Mouse (Mus musculus) neutrophil, adult 59 days (primary cell): ENCODE measurements around the gene Ube2l3. TPM values are rescaled to one million over a fixed set of nuclear protein-coding genes. Genes with fewer than 3 reads are reported as not detected.

Experiments used
- total RNA-seq, 2 experiments: library from RNA; stranded (reverse); gene quantifications; 1 replicate in 1 of 2; 2 replicates in 1 of 2; pipeline ENCODE4 v1.2.4; 2023

Gene Ube2l3
- total RNA-seq: 100 to 1,000 TPM; 135 to 163 TPM

DNA sequence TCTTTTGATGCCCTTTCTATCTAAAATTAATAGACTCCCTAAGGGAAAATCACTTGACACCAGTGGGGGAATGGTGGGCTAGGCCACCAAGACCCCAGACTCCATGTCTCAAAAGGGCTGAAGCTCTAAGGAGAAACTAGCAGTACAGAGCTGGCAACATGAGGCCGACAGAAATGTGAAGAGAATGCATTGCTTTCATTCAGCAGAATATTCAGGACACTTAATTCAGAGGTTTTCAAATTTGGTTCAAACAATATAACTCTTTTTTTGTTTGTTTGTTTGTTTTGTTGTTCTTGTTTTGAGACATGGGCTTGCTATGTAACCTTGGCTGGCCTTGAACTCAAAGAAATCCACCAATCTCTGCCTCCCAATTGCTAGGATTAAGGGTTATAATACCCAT, at the start of gene Ube2l3:
Ube2l3 (minus strand) TSS at position 101 of the 400 bp plus-strand sequence.

GRCm38 (mm10) chr16:17232794-17233701, 30.6 kb upstream of the Ube2l3 start, which contains the start of gene Hic2:
Gene Hic2, plus strand, starts transcription at chr16:17233572.

DNA sequence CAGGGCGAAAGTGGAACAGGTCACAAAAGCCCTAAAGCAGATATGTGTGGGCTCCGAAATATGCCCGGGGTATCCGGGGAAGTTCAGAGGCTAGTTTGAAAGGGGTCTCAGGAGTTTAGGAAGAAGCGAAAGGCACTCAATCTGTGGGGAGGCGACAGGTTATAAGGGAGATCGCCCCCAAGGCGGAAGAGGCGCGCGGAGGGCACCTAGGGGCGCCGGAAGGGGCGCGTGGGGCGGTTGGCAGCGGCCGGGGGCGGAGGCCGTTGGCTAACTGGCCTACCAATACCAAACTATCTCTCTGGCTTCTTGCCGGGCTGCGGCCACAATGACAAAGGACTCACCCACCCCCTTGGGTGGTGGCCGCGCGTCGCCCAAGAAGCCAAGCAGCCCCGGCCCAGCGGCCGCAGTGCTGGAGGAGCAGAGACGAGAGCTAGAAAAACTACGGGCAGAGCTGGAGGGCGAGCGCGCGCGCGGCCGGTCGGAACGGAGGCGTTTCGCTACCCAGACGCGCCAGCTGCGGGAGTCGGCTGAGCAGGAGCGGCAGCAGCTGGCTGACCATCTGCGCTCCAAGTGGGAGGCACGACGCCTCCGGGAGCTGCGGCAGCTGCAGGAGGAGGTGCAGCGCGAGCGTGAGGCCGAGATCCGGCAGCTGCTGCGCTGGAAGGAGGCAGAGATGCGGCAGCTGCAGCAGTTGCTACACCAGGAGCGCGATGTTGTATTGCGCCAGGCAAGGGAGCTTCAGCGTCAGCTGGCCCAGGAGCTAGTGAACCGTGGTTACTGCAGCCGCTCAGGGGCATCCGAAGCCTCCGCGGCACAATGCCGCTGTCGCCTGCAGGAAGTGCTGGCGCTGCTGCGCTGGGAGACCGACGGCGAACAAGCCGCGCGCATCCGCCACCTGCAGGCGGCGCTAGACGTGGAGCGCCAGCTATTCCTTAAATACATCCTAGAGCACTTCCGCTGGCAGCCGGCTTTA, 6.2 kb upstream of the Ube2l3 start, which contains the start of gene Rimbp3:
Rimbp3 (plus strand) TSS at position 215 of the 973 bp plus-strand sequence.

DNA sequence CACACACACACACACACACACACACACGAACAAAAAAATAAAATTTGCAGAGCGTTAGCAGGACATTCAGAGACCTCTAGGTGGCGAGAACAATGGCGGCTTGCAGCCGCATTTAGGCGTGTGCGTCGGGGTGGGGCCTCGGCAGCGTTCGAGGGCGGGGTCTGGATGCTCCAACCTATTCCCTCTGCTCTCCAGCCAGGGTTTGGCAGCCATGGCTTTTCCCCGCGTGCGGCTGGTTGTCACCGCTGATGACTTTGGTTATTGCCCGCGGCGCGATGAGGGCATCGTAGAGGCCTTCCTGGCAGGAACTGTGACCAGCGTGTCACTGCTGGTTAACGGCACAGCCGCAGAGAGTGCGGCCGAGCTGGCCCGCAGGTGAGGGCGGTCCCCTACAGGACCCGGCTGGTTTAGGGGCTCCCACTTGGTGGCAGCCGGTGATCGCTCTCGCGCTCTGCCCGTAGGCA, 55.6 kb downstream of the Ube2l3 start, which contains the start of gene Ccdc116:
Ccdc116 (minus strand) TSS at position 458 of the 464 bp plus-strand sequence.

DNA sequence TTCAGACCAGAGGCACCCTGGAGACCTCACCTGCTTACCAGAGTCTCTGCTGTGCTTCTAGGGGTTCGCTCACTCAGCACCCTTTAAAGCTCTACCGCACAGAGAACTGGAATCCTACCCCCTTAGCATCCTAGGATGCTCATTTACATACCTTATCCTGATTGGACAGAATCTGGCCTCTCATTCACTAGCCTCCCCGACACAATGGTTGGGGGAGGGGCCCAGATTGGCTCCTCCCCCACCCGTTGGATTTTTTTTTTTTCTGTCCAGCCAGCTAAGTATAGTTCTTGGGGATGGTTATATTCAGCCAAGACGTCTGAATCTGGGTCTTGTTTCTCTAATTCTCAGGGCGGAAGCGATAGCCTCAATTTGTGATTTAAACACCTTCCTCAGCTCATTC, 58.1 kb downstream of the Ube2l3 start, which contains the start of gene Ydjc:
Ydjc (plus strand) TSS at position 283 of the 400 bp plus-strand sequence.

GRCm38 (mm10) chr16:17132089-17132905, 70.2 kb downstream of the Ube2l3 start, which contains the start of gene Sdf2l1:
Gene Sdf2l1, minus strand, starts transcription at chr16:17132383.

GRCm38 (mm10) chr16:17124871-17125520, 77.5 kb downstream of the Ube2l3 start, which contains the start of gene 2610318N02Rik:
Gene 2610318N02Rik, minus strand, starts transcription at chr16:17125167.

GRCm38 (mm10) chr16:17110771-17111743, 91.4 kb downstream of the Ube2l3 start, which contains the start of gene Ppil2:
Gene Ppil2, minus strand, starts transcription at chr16:17111257.

Other genes starting within 250 kb of the Ube2l3 start
- 100 to 1,000 TPM in 1 of 2 experiments, 10 to 100 TPM in 1; 97.0 to 115 TPM for gene Mapk1, start 219.3 kb downstream of the Ube2l3 start, total RNA-seq
- gene Ypel1, start 133.0 kb downstream of the Ube2l3 start, total RNA-seq: under 1 TPM; 0.24 to 0.60 TPM
- gene Ppil2, start 91.4 kb downstream of the Ube2l3 start, total RNA-seq: 10 to 100 TPM; 69.9 to 81.1 TPM
- 10 to 100 TPM in 1 of 2 experiments, 1 to 10 TPM in 1; 5.3 to 10.4 TPM for gene 2610318N02Rik, start 77.5 kb downstream of the Ube2l3 start, total RNA-seq
- 10 to 100 TPM; 39.8 to 52.1 TPM for gene Sdf2l1, start 70.3 kb downstream of the Ube2l3 start, total RNA-seq
- gene Ydjc, start 58.0 kb downstream of the Ube2l3 start, total RNA-seq: 1 to 10 TPM; 4.9 to 6.9 TPM
- gene Ccdc116, start 55.4 kb downstream of the Ube2l3 start, total RNA-seq: 1 to 10 TPM in 1 of 2 experiments, under 1 TPM in 1; 0.89 to 1.9 TPM
- gene Rimbp3, start 6.0 kb upstream of the Ube2l3 start, total RNA-seq: under 1 TPM; 0.42 to 0.44 TPM
- gene Hic2, start 30.9 kb upstream of the Ube2l3 start, total RNA-seq: 1 to 10 TPM; 1.2 TPM
- gene Tmem191c, start 73.4 kb upstream of the Ube2l3 start, total RNA-seq: 1 to 10 TPM; 2.7 to 5.2 TPM
- not detected for gene Serpind1, start 128.7 kb upstream of the Ube2l3 start, total RNA-seq
- gene Snap29, start 203.3 kb upstream of the Ube2l3 start, total RNA-seq: 10 to 100 TPM; 15.3 to 18.3 TPM
- gene Pi4ka, start 203.7 kb upstream of the Ube2l3 start, total RNA-seq: 10 to 100 TPM; 38.3 to 43.5 TPM
- 10 to 100 TPM; 34.0 to 40.3 TPM for gene Crkl, start 249.3 kb upstream of the Ube2l3 start, total RNA-seq